Mouse (Mus musculus): ENCODE measurements around the gene Eid2.

- TF ChIP-seq CTCF (IDR thresholded peaks at IDR 0.05; ENCODE audit: borderline replicate concordance, insufficient read depth, low read depth, low read length) (no peak), POLR2A (IDR thresholded peaks at IDR 0.05; ENCODE audit: borderline replicate concordance, insufficient read depth, low read length) (no peak)
Measured at GRCm38 (mm10) chr7:28251976-28252375, 15.7 kb upstream of the Eid2 start.

Data from cerebellum, adult 2 months (tissue).